Mouse (Mus musculus): ENCODE results near the gene Card19. TPM values are rescaled to one million over a fixed set of nuclear protein-coding genes. Genes with fewer than 3 reads are reported as not detected.

The Card19 gene
- polyA plus RNA-seq, 1 experiment from 2014 or later: 34.4 TPM

DNA sequence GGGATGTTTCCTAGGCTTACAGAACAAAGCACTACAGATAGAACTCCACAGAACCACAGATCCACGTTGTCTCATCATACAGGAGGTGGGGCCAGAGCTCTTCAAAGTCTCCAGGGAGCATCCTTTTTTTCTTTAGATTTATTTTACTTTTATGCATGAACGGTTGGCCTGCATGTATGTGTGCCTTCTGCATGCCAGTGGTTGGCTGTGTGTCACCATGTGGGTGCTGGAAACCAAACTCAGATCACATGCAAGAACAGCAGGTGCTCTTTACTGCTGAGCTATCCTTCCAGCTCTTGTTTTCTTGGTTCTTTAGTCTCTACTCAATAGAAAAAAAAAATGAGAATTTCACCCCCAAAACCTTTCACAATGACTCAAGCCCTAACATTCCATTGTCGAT is 33.1 kb upstream of the Card19 start:
- DNase-seq (ENCODE audit: low spot score) (no peak), ATAC-seq (replicated peaks; ENCODE audit: insufficient number of reproducible peaks, low FRiP score, low TSS enrichment, low read depth) (no peak)
- Histone ChIP-seq H3K4me2 (ENCODE audit: low read depth, low read length) (no peak overlapping the region), H3K9me3 (replicated peaks; ENCODE audit: control insufficient read depth, low read length) (no peaks in the 10 kb centered on the region), H3K4me1 (ENCODE audit: control insufficient read depth, insufficient read depth, low read length) (peaks cover 3% of the 10 kb centered on the region; the same call in 1 of the 2 replicates), H3K36me3 (replicated peaks; ENCODE audit: control insufficient read depth, insufficient read depth, low read depth, low read length) (no peaks in the 10 kb centered on the region), H3K27me3 (ENCODE audit: control insufficient read depth, insufficient read depth, low read length) (peaks cover 25% of the 10 kb centered on the region), H3K27ac (replicated peaks; ENCODE audit: low read depth, low read length) (no peak overlapping the region), H3K9ac (replicated peaks; ENCODE audit: low read length) (no peak overlapping the region), H3K4me3 (ENCODE audit: low read depth, low read length) (no peak overlapping the region)
- 51% methylated on average over 3 of the region's 3 CpGs for WGBS

DNA sequence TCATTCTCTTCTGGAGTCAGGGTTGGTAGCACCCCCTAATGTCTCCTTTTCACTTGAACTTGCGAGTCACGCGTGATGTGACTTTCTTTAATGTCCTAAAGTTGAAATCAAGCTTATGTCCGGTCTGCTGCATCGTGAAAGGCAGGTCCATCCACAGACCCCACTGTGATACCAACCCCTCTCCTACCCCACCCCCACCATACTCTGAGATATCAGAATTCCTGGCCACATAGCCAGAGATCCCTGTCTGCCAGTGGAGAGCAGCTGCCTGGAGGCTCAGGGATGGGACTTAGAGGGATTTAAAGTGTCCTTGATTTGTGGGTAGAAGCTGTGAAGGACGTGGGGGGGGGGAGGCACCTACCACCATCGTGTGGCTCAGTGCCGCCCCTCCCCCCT is 32.6 kb upstream of the Card19 start, which contains the start of gene Susd3:
Gene Susd3 (minus strand): TSS at position 240 of the 396 bp plus-strand sequence.
- H3K27me3 ChIP-seq (ENCODE audit: control insufficient read depth, insufficient read depth, low read length): peaks cover 25% of the 10 kb centered on the region
- no peak for DNase-seq (ENCODE audit: low spot score)
- 24% methylated on average over 8 of the region's 8 CpGs for WGBS
- peak within 1 kb of the TSS; percentile 46 for H3K9ac ChIP-seq (replicated peaks; ENCODE audit: low read length)
- no peaks in the 10 kb centered on the region for H3K9me3 ChIP-seq (replicated peaks; ENCODE audit: control insufficient read depth, low read length)
- H3K4me3 ChIP-seq (ENCODE audit: low read depth, low read length): peak within 1 kb of the TSS; percentile 38
- no peaks in the 10 kb centered on the region for H3K36me3 ChIP-seq (replicated peaks; ENCODE audit: control insufficient read depth, insufficient read depth, low read depth, low read length)
- ATAC-seq (replicated peaks; ENCODE audit: insufficient number of reproducible peaks, low FRiP score, low TSS enrichment, low read depth): no peak
- H3K4me1 ChIP-seq (ENCODE audit: control insufficient read depth, insufficient read depth, low read length): peaks cover 3% of the 10 kb centered on the region; the same call in 1 of the 2 replicates
- H3K4me2 ChIP-seq (ENCODE audit: low read depth, low read length): peak within 1 kb of the TSS; percentile 69
- H3K27ac ChIP-seq (replicated peaks; ENCODE audit: low read depth, low read length): no peak within 1 kb of the TSS

DNA sequence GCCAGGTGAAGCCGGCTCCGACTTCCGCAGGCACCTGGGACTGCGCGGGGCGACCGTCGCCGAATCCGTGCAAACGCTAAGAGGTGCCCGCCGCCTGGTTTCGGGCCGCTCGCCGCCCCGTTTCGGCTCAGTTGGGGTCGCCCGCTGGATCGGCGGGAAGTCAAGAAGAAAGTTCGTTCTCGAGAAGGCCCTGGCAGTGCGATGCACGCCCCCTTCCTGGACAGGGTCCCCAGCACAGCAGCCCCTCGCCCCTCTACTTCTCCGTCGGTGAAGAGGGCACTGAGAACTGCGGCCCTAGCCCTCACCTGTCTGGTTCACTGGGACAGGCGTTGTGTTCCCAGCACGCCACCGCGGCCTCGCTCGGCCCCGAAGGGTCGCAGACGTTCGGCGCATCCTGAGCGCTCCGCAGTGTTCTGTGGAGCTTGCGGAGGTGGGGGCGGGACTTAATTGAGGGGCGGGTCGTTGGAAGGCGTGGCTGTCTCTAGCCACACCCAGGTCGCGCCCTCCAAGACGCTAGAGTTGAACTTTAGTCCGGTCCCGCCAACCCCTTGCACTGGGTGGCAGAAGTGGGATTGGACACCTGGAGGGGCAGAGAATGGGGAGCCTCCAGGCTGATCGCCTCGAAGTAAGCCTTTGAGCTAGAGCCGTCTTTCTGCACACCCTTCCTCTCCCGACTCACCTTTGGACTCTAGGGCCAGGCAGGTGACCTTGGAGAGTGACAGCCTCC is 32.1 kb upstream of the Card19 start:
- ATAC-seq (replicated peaks; ENCODE audit: insufficient number of reproducible peaks, low FRiP score, low TSS enrichment, low read depth) (peak; percentile 64; the same call in 1 of the 2 replicates), DNase-seq (ENCODE audit: low spot score) (peak; percentile 61)
- H3K9ac ChIP-seq (replicated peaks; ENCODE audit: low read length): peak overlapping the region; percentile 46
- H3K9me3 ChIP-seq (replicated peaks; ENCODE audit: control insufficient read depth, low read length): no peaks in the 10 kb centered on the region
- H3K4me1 ChIP-seq (ENCODE audit: control insufficient read depth, insufficient read depth, low read length): peaks cover 3% of the 10 kb centered on the region; the same call in 1 of the 2 replicates
- 2% methylated on average over 58 of the region's 58 CpGs for WGBS
- H3K4me3 ChIP-seq (ENCODE audit: low read depth, low read length): peak overlapping the region; percentile 38
- no peaks in the 10 kb centered on the region for H3K36me3 ChIP-seq (replicated peaks; ENCODE audit: control insufficient read depth, insufficient read depth, low read depth, low read length)
- H3K27me3 ChIP-seq (ENCODE audit: control insufficient read depth, insufficient read depth, low read length): peaks cover 25% of the 10 kb centered on the region
- H3K27ac ChIP-seq (replicated peaks; ENCODE audit: low read depth, low read length): no peak overlapping the region
- H3K4me2 ChIP-seq (ENCODE audit: low read depth, low read length): peak overlapping the region; percentile 69

DNA sequence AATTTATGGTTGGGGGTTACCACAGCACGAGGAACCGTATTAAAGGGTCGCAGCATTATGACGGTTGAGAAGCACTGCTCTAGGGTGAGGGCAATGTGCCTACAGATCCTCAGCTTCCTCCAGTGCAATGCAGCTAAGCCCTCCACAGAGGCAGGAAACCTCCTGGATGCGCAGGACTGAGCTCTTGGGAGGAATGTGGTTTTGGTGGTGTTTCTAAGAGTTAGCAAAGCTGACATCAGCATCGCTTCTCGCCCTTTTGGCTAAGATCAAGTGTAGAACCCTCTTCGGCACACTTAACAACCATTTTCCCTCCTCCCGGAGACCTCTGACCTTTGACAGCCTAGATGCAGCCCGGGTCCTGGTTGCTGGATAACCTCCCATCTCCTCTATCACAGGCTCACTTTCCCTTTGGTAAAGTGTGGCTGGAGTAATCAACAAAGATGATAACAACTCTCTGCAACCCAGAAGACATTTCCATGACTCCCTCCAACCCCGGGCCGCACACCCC is 31.4 kb upstream of the Card19 start:
- WGBS: 32% methylated on average over 12 of the region's 12 CpGs
- Histone ChIP-seq H3K27ac (replicated peaks; ENCODE audit: low read depth, low read length) (no peak overlapping the region), H3K4me2 (ENCODE audit: low read depth, low read length) (peak overlapping the region; percentile 69), H3K4me1 (ENCODE audit: control insufficient read depth, insufficient read depth, low read length) (peaks cover 3% of the 10 kb centered on the region; the same call in 1 of the 2 replicates), H3K36me3 (replicated peaks; ENCODE audit: control insufficient read depth, insufficient read depth, low read depth, low read length) (no peaks in the 10 kb centered on the region), H3K9ac (replicated peaks; ENCODE audit: low read length) (no peak overlapping the region; the same call in 1 of the 2 replicates), H3K27me3 (ENCODE audit: control insufficient read depth, insufficient read depth, low read length) (peaks cover 25% of the 10 kb centered on the region), H3K4me3 (ENCODE audit: low read depth, low read length) (peak overlapping the region; percentile 38), H3K9me3 (replicated peaks; ENCODE audit: control insufficient read depth, low read length) (no peaks in the 10 kb centered on the region)
- DNase-seq (ENCODE audit: low spot score): no peak
- ATAC-seq (replicated peaks; ENCODE audit: insufficient number of reproducible peaks, low FRiP score, low TSS enrichment, low read depth): no peak

DNA sequence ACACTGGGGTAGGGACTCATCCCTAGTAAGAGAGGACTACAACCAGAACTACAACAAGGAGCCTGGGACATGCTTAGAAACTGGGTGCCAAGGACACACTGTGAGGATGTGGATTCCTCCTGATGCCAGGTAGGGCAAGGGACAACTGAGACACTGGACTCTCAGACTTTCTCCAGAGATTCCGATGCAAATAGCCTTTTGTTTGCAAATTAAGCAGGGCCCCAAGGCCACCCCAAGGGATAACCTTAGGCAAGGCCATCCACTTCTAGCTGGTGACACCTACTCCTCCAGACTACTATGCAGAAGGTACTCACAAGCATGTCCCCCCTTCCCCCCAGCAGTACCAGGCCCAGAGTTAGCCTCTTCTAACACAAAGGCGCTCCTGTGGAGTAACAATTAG is 30.8 kb upstream of the Card19 start:
- Histone ChIP-seq H3K4me1 (ENCODE audit: control insufficient read depth, insufficient read depth, low read length) (peaks cover 3% of the 10 kb centered on the region; the same call in 1 of the 2 replicates), H3K4me2 (ENCODE audit: low read depth, low read length) (no peak overlapping the region), H3K9ac (replicated peaks; ENCODE audit: low read length) (no peak overlapping the region), H3K27me3 (ENCODE audit: control insufficient read depth, insufficient read depth, low read length) (peaks cover 25% of the 10 kb centered on the region), H3K9me3 (replicated peaks; ENCODE audit: control insufficient read depth, low read length) (no peaks in the 10 kb centered on the region), H3K36me3 (replicated peaks; ENCODE audit: control insufficient read depth, insufficient read depth, low read depth, low read length) (no peaks in the 10 kb centered on the region), H3K27ac (replicated peaks; ENCODE audit: low read depth, low read length) (no peak overlapping the region), H3K4me3 (ENCODE audit: low read depth, low read length) (no peak overlapping the region)
- 65% methylated on average over 2 of the region's 2 CpGs for WGBS
- DNase-seq (ENCODE audit: low spot score): no peak
- ATAC-seq (replicated peaks; ENCODE audit: insufficient number of reproducible peaks, low FRiP score, low TSS enrichment, low read depth): no peak

DNA sequence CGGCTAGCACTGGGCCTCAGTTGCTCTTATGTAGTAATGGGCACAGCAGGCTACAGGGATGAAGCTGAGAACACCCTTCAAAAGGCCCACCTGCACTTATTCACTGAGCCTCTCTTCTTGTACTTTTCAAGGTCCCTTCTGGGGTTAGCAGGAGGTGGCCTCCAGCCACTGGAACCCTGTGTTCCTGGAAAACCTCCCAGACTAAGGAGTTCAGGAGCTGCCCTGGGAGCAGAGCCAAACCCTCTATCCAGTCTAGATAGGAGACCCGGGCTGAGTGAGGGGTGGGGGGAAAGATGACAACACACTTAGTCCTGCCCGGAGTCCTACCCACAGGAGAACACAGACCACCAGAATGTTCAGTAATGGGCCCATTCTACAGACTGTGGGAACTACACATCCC is 30.2 kb upstream of the Card19 start:
- no peak for ATAC-seq (replicated peaks; ENCODE audit: insufficient number of reproducible peaks, low FRiP score, low TSS enrichment, low read depth)
- whole genome bisulfite sequencing: 77% methylated on average over 3 of the region's 3 CpGs

DNA sequence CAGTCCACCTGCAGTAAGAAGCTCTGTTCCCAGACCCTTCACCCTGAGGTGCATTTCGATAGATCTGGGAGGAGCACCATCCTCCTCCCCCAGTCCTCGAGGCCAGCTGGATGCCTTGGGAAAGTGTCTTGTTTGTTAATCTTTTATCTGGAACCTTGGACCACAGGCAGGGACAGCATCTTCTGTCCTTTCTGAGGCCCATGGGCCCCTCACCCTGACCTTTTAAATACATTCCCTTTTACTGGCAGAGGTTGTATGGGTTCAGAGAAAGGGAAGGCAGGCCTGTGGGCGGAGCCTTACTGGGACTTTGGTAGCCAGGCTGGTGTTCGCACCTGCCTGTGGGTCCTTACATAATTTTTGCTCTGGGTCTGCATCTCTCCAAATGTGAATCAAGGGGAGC is 29.4 kb upstream of the Card19 start:
- no peak for DNase-seq (ENCODE audit: low spot score)

More for the DNA sequence above, 30.2 kb upstream of the Card19 start:
- no peak overlapping the region for H3K27ac ChIP-seq (replicated peaks; ENCODE audit: low read depth, low read length)
- no peak overlapping the region for H3K4me2 ChIP-seq (ENCODE audit: low read depth, low read length)
- H3K9me3 ChIP-seq (replicated peaks; ENCODE audit: control insufficient read depth, low read length): no peaks in the 10 kb centered on the region
- DNase-seq (ENCODE audit: low spot score): no peak
- H3K27me3 ChIP-seq (ENCODE audit: control insufficient read depth, insufficient read depth, low read length): peaks cover 25% of the 10 kb centered on the region
- no peaks in the 10 kb centered on the region for H3K36me3 ChIP-seq (replicated peaks; ENCODE audit: control insufficient read depth, insufficient read depth, low read depth, low read length)
- H3K4me3 ChIP-seq (ENCODE audit: low read depth, low read length): no peak overlapping the region
- H3K4me1 ChIP-seq (ENCODE audit: control insufficient read depth, insufficient read depth, low read length): peaks cover 3% of the 10 kb centered on the region; the same call in 1 of the 2 replicates
- H3K9ac ChIP-seq (replicated peaks; ENCODE audit: low read length): no peak overlapping the region

DNA sequence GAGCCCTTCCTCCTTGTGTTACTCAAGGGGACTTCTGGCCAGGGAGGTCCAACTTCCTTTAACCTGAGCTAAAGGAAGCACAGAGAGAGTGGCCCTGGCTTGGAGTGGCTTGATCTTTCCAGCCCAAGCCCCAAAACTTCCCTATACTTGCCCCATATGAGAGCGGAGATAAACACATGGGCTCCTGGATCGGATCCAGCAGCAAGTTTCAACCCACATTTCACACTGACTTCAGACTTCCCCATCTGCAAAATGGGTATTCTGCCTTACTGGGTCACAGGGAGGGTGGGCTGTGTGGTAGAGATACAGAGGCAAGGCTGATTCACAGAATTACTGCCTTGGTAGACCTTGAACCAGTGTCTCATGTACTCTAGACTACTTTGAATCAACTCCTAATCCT is 27.7 kb upstream of the Card19 start:
- WGBS: 86% methylated on average over 2 of the region's 2 CpGs
- Histone ChIP-seq H3K9ac (replicated peaks; ENCODE audit: low read length) (no peak overlapping the region), H3K36me3 (replicated peaks; ENCODE audit: control insufficient read depth, insufficient read depth, low read depth, low read length) (no peaks in the 10 kb centered on the region), H3K4me1 (ENCODE audit: control insufficient read depth, insufficient read depth, low read length) (peaks cover 3% of the 10 kb centered on the region; the same call in 1 of the 2 replicates), H3K4me3 (ENCODE audit: low read depth, low read length) (no peak overlapping the region), H3K27me3 (ENCODE audit: control insufficient read depth, insufficient read depth, low read length) (peaks cover 21% of the 10 kb centered on the region), H3K4me2 (ENCODE audit: low read depth, low read length) (no peak overlapping the region), H3K9me3 (replicated peaks; ENCODE audit: control insufficient read depth, low read length) (no peaks in the 10 kb centered on the region), H3K27ac (replicated peaks; ENCODE audit: low read depth, low read length) (no peak overlapping the region)
- DNase-seq (ENCODE audit: low spot score): no peak
- no peak for ATAC-seq (replicated peaks; ENCODE audit: insufficient number of reproducible peaks, low FRiP score, low TSS enrichment, low read depth)

More for the DNA sequence above, 29.4 kb upstream of the Card19 start:
- H3K4me1 ChIP-seq (ENCODE audit: control insufficient read depth, insufficient read depth, low read length): peaks cover 3% of the 10 kb centered on the region; the same call in 1 of the 2 replicates
- WGBS: 53% methylated on average over 4 of the region's 4 CpGs
- H3K27ac ChIP-seq (replicated peaks; ENCODE audit: low read depth, low read length): no peak overlapping the region
- ATAC-seq (replicated peaks; ENCODE audit: insufficient number of reproducible peaks, low FRiP score, low TSS enrichment, low read depth): no peak
- H3K36me3 ChIP-seq (replicated peaks; ENCODE audit: control insufficient read depth, insufficient read depth, low read depth, low read length): no peaks in the 10 kb centered on the region
- peaks cover 25% of the 10 kb centered on the region for H3K27me3 ChIP-seq (ENCODE audit: control insufficient read depth, insufficient read depth, low read length)
- no peaks in the 10 kb centered on the region for H3K9me3 ChIP-seq (replicated peaks; ENCODE audit: control insufficient read depth, low read length)
- H3K4me2 ChIP-seq (ENCODE audit: low read depth, low read length): no peak overlapping the region
- H3K9ac ChIP-seq (replicated peaks; ENCODE audit: low read length): no peak overlapping the region
- no peak overlapping the region for H3K4me3 ChIP-seq (ENCODE audit: low read depth, low read length)

All from embryonic facial prominence, embryonic 11.5 days (tissue).